Comparison of ENCODE assay signal across 8 mouse cellular contexts in genomic region chr17:63285265-63285939, GRCm38 (mm10).
DNase-seq lines count a peak whose midpoint lies in the region; ATAC-seq and TF ChIP-seq lines count a peak whose summit lies in the region.

No protein-coding gene starts in this region.

- H3K4me2 ChIP-seq in liver, embryonic 13.5 days, result no peak overlapping the region
- H3K4me2 ChIP-seq in forebrain, embryonic 14.5 days (ENCODE audit: low read length), result no peak overlapping the region
- no peak overlapping the region for H3K4me2 ChIP-seq in hindbrain, embryonic 13.5 days

- H3K27me3 ChIP-seq in liver, embryonic 13.5 days, result no peaks in the 10 kb centered on the region
- H3K27me3 ChIP-seq in forebrain, embryonic 14.5 days (replicated peaks; ENCODE audit: control insufficient read depth, insufficient read depth, low read length), result no peaks in the 10 kb centered on the region
- no peaks in the 10 kb centered on the region for H3K27me3 ChIP-seq in hindbrain, embryonic 13.5 days

- H3K4me1 ChIP-seq in liver, embryonic 13.5 days (replicated peaks), result peaks cover 27% of the 10 kb centered on the region
- H3K4me1 ChIP-seq in forebrain, embryonic 14.5 days (ENCODE audit: control insufficient read depth, insufficient read depth, low read length), result peaks cover 13% of the 10 kb centered on the region
- peaks cover 21% of the 10 kb centered on the region for H3K4me1 ChIP-seq in hindbrain, embryonic 13.5 days (replicated peaks)
- H3K4me1 ChIP-seq in olfactory bulb, adult 2 months (ENCODE audit: control insufficient read depth, insufficient read depth, low read length), result peaks cover 6% of the 10 kb centered on the region; the same call in 1 of the 2 replicates

- DNase-seq in liver, embryonic 13.5 days, result no peak
- DNase-seq in liver, result no peak
- DNase-seq in forebrain, embryonic 14.5 days (ENCODE audit: low spot score), result peak; percentile 95
- peak; percentile 72 to 90 for DNase-seq in left cerebral cortex, postnatal 14 days (ENCODE audit: low spot score in 2 of 2)
- no peak for DNase-seq in thymus, postnatal 4 days

- 79% methylated on average over 11 of the region's 11 CpGs for WGBS in liver, embryonic 13.5 days (ENCODE audit: insufficient replicate concordance)
- WGBS in forebrain, embryonic 14.5 days, result 11% methylated on average over 11 of the region's 11 CpGs
- WGBS in hindbrain, embryonic 13.5 days, result 40% methylated on average over 11 of the region's 11 CpGs
- 33% methylated on average over 11 of the region's 11 CpGs for WGBS in olfactory bulb, adult 2 months

- peak overlapping the region; percentile 6; the same call in 1 of the 2 replicates for H3K27ac ChIP-seq in liver, embryonic 13.5 days
- no peak overlapping the region for H3K27ac ChIP-seq in forebrain, embryonic 14.5 days (ENCODE audit: low read depth, low read length)
- peak overlapping the region; percentile 64; the same call in 1 of the 2 replicates for H3K27ac ChIP-seq in hindbrain, embryonic 13.5 days
- 0 out of 2 replicates have a peak overlapping the region, but pooled peaks have one; percentile 3 for H3K27ac ChIP-seq in olfactory bulb, adult 2 months (ENCODE audit: insufficient read depth, low read depth, low read length)

- no peaks in the 10 kb centered on the region for H3K36me3 ChIP-seq in liver, embryonic 13.5 days
- no peaks in the 10 kb centered on the region for H3K36me3 ChIP-seq in forebrain, embryonic 14.5 days (ENCODE audit: control insufficient read depth, insufficient read depth, low read length)
- H3K36me3 ChIP-seq in hindbrain, embryonic 13.5 days, result no peaks in the 10 kb centered on the region

- H3K4me3 ChIP-seq in liver, embryonic 13.5 days (replicated peaks), result no peak overlapping the region
- H3K4me3 ChIP-seq in forebrain, embryonic 14.5 days (ENCODE audit: low read depth, low read length), result no peak overlapping the region
- H3K4me3 ChIP-seq in hindbrain, embryonic 13.5 days, result no peak overlapping the region
- H3K4me3 ChIP-seq in olfactory bulb, adult 2 months (ENCODE audit: insufficient read depth, low read depth, low read length), result no peak overlapping the region

- no peak overlapping the region for H3K9ac ChIP-seq in liver, embryonic 13.5 days
- H3K9ac ChIP-seq in forebrain, embryonic 14.5 days (ENCODE audit: low read length), result no peak overlapping the region
- no peak overlapping the region for H3K9ac ChIP-seq in hindbrain, embryonic 13.5 days

- no peak for TF ChIP-seq CTCF in olfactory bulb, adult 2 months (IDR thresholded peaks at IDR 0.05; ENCODE audit: insufficient read depth, low read depth, low read length)

- intact Hi-C loops in left cerebral cortex, postnatal 14 days (cut with DNase I), result no loop called here

- TF ChIP-seq POLR2A in olfactory bulb, adult 2 months (IDR thresholded peaks at IDR 0.05; ENCODE audit: insufficient read depth, low read depth, low read length), result no peak

- ATAC-seq in liver, embryonic 13.5 days (ENCODE audit: low read depth), result no peak
- ATAC-seq in forebrain, embryonic 14.5 days, result peak; percentile 94
- ATAC-seq in hindbrain, embryonic 13.5 days (ENCODE audit: low FRiP score), result peak; percentile 87
- ATAC-seq in granulocyte monocyte progenitor cell, adult 5-6 weeks (replicated peaks; ENCODE audit: poor library complexity, severe bottlenecking), result no peak

- no peaks in the 10 kb centered on the region for H3K9me3 ChIP-seq in liver, embryonic 13.5 days (replicated peaks)
- no peaks in the 10 kb centered on the region for H3K9me3 ChIP-seq in forebrain, embryonic 14.5 days (replicated peaks; ENCODE audit: control insufficient read depth, low read length)
- H3K9me3 ChIP-seq in hindbrain, embryonic 13.5 days, result no peaks in the 10 kb centered on the region

Comparison
In these comparisons a context has a peak if more than half of its experiments do, and no peak if none do; other contexts are left out.
1. ATAC-seq: peak in forebrain, embryonic 14.5 days (single experiment) and hindbrain, embryonic 13.5 days (single experiment); none in liver, embryonic 13.5 days (single experiment) and granulocyte monocyte progenitor cell, adult 5-6 weeks (single experiment).
2. DNase-seq: peak in forebrain, embryonic 14.5 days (single experiment) and left cerebral cortex, postnatal 14 days (2 of 2); none in liver, embryonic 13.5 days (single experiment), liver (single experiment) and thymus, postnatal 4 days (single experiment).